Mouse (Mus musculus) sigmoid colon, adult 10 weeks (tissue): ENCODE data around the gene Nek8. TPM values are rescaled to one million over a fixed set of nuclear protein-coding genes. Genes with fewer than 3 reads are reported as not detected.

Experiments
- polyA plus RNA-seq: library from polyadenylated mRNA; stranded (reverse); fragments of 350-450 nt; fragmentation: Illumina TruSeq; extraction: RNeasy Lipid Tissue Mini Kit (QIAGEN cat#74804); gene quantifications from one replicate; pipeline ENCODE4 v1.2.3, GENCODE M21; 2014; ENCODE audit warnings: low read depth, low replicate concordance

The Nek8 gene
- 5.9 TPM for polyA plus RNA-seq

DNA sequence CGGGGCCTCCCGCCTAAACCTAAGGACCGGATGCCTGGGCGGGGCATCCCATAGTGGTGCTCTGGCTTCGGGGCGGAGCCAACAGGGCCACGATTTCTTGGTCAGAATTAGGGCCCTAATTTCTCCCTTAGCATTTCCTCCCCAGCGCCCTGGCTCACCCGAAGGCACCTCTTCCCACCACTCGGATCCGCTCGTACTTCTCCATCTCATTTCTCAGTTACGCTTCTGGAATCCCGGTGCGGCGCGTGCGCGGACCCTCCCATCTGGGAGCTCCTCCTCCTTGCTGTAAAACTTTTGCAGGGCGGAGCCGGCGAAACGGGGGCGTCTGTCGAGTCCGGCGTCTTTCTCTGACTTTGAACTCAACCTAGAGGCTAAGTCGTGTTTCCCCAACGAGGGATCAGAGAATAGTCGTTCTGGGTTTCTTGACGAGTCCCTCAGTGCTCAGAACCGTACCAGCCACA is at the start of gene Nek8, which contains the start of gene Tlcd1:
Gene Nek8 (minus strand): TSS at position 274 of the 461 bp plus-strand sequence.
Gene Tlcd1 (plus strand): TSS at position 310 of the 461 bp plus-strand sequence.

GRCm38 (mm10) chr11:78193113-78193512 is 16.6 kb upstream of the Nek8 start, which contains the start of gene Proca1:
TSS of gene Proca1 (plus strand) at chr11:78193392.

GRCm38 (mm10) chr11:78188331-78189233 is 12.1 kb upstream of the Nek8 start, which contains the start of gene Rab34:
TSS of gene Rab34 (plus strand) at chr11:78188430.

GRCm38 (mm10) chr11:78182961-78183844 is 6.7 kb upstream of the Nek8 start, which contains the start of gene Rpl23a:
TSS of gene Rpl23a (minus strand) at chr11:78183584.

DNA sequence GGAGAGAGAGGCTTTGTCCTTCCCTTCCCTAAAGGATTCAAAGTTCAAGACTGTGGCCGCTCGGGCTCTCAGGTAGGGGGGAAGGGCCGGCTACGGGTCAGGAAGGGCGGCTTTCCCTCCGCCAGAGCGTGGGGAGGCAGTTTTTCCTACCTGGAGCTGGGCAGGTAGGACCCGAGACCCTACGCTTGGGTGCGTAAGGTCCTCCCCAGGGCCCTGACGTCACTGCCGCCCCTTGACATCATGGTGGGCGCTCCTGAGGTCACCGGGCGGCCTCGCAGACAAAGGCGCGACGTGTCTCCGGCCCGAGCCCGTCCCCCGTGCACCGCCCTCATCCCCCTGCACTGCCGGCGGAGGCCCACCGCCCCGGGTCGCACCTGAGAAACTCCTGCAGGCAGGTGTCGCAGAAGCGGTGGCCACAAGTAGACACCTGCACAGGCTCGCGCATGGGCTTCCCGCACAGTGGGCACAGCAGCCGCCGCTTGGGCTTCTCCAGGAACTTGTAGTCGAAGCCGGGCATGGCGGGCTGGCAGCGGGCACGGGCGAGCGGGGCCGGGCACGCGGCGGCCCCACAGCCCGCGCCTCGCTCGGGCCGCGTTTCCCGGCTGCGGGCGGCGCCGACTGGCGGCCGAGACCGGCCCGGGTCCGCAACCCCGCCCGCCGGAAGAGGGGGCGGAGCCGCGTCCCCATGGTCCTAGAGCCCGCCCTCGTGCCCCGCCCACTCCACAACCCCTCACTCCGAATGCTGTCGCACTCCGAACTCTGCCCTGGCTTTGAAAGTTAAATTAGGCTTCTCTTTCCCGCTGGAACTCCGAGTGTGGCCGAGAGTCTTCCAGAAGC is 11.3 kb downstream of the Nek8 start, which contains the start of gene Traf4:
Gene Traf4 (minus strand): TSS at position 666 of the 837 bp plus-strand sequence.

Other genes with a start within 250 kb of the Nek8 start
- gene Sez6, start 245.9 kb downstream of the Nek8 start, polyA plus RNA-seq, result not detected
- 19.0 TPM for gene Phf12, start 193.9 kb downstream of the Nek8 start, polyA plus RNA-seq
- 2.4 TPM for gene Dhrs13, start 144.4 kb downstream of the Nek8 start, polyA plus RNA-seq
- gene Flot2, start 138.7 kb downstream of the Nek8 start, polyA plus RNA-seq, result 4.4 TPM
- 4.8 TPM for gene Eral1, start 96.3 kb downstream of the Nek8 start, polyA plus RNA-seq
- 4.8 TPM for gene Fam222b, start 82.0 kb downstream of the Nek8 start, polyA plus RNA-seq
- gene Traf4, start 11.1 kb downstream of the Nek8 start, polyA plus RNA-seq, result 1.7 TPM
- gene Tlcd1, start within 50 bp of the Nek8 start, polyA plus RNA-seq, result 14.3 TPM
- 813 TPM for gene Rpl23a, start 6.9 kb upstream of the Nek8 start, polyA plus RNA-seq
- gene Rab34, start 11.8 kb upstream of the Nek8 start, polyA plus RNA-seq, result 2.9 TPM
- 2.4 TPM for gene Proca1, start 16.7 kb upstream of the Nek8 start, polyA plus RNA-seq
- 31.9 TPM for gene Sdf2, start 69.1 kb upstream of the Nek8 start, polyA plus RNA-seq
- 14.0 TPM for gene Supt6, start 69.3 kb upstream of the Nek8 start, polyA plus RNA-seq
- 71.0 TPM for gene 2610507B11Rik, start 85.1 kb upstream of the Nek8 start, polyA plus RNA-seq
- 2.0 TPM for gene BC030499, start 114.2 kb upstream of the Nek8 start, polyA plus RNA-seq
- gene Spag5, start 124.9 kb upstream of the Nek8 start, polyA plus RNA-seq, result 3.8 TPM
- 9.2 TPM for gene Aldoc, start 146.3 kb upstream of the Nek8 start, polyA plus RNA-seq
- gene Pigs, start 151.7 kb upstream of the Nek8 start, polyA plus RNA-seq, result 4.0 TPM
- gene Unc119, start 166.8 kb upstream of the Nek8 start, polyA plus RNA-seq, result 5.4 TPM
- gene Foxn1, start 209.9 kb upstream of the Nek8 start, polyA plus RNA-seq, result 0.16 TPM
- 17.2 TPM for gene Slc13a2, start 245.5 kb upstream of the Nek8 start, polyA plus RNA-seq